Mouse (Mus musculus): ENCODE measurements around the gene Enthd1. TPM values are rescaled to one million over a fixed set of nuclear protein-coding genes. Genes with fewer than 3 reads are reported as not detected.
A peak's percentile ranks its signal among the peaks of the same experiment; 100 is the strongest.

Gene Enthd1
- total and polyA plus RNA-seq, 3 experiments: not detected

GRCm38 (mm10) chr15:80574211-80575040, 9.5 kb upstream of the Enthd1 start:
- DNase-seq: no peak

DNA sequence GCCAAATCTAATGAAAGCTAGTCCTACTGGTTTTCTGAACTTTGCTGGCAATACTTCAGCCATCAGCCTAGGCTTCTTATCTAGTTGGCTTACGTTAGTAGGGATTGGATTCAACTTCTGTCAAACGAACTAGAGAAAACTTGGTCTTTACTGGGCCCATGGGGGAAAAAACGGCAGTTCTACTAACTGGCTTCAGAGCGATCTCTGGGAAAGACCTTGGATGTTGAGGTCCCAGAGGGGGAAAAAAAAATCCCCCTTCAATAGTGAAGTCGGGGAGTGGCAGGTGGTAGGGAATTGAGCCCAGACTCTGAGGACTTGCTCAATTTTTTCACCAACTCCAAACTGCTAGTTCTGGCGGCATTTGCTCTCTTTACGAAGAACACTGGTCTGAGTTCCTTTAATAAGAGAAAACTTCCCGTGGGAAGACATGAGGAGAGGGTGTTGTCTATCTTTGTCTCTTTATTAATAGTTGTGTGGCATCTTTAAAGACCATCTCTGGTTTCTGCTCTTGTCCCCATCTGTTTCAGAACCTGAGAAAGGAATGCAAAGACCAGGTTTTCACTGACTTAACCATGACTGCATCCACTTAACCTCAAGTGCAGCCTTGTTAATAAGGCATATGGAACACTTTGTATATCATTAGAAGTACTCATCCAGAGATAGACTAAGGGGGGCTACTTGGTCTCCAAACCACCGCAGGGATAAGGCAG, 8.0 kb upstream of the Enthd1 start:
- no peak for DNase-seq

DNA sequence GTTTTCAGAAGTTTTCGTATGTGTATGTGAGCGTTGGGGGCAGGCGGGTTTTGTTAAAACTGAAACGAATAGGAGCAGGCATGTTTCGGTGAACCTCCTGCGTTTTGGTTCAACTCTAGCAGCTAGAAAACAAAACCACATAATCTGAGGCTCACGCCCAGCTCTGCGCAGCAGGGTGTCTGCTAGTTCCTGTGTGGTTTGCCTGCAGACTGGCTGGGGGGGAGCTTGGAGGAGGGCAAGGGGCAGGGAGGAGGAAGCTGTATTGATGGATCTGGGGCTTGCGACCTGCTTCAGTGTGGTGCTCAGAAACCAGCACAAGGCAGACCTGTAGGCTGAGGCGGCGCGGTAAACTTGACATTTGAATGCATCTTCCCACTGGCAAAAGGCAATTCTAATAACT, 7.3 kb upstream of the Enthd1 start, which contains the start of gene Grap2:
Gene Grap2 (plus strand): TSS at position 304 of the 400 bp plus-strand sequence.
- peak; percentile 14 for DNase-seq

GRCm38 (mm10) chr15:80571611-80572010, 6.7 kb upstream of the Enthd1 start:
- DNase-seq: no peak

DNA sequence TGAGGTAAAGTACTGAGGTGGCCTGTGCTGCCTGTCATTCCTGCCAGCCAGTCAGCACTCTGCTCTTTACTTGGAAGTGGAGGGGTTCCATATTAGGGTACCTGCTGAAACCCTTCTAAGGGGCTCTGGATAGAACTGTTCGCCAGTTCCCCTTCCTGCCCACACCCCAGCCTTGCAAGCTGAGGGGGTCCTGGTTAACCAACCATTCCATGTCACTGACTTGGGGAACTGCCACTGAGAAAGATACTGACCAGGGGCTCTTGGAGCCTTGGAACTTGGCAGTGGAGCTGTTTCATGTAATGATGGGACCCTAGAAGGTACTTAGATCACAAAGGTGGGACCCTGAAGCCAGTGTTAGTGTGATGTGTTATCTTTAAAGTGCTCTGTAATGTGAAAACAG, 5.3 kb upstream of the Enthd1 start:
- no peak for DNase-seq

- no peak for DNase-seq
Measured at GRCm38 (mm10) chr15:80569205-80569604, 4.2 kb upstream of the Enthd1 start.

DNA sequence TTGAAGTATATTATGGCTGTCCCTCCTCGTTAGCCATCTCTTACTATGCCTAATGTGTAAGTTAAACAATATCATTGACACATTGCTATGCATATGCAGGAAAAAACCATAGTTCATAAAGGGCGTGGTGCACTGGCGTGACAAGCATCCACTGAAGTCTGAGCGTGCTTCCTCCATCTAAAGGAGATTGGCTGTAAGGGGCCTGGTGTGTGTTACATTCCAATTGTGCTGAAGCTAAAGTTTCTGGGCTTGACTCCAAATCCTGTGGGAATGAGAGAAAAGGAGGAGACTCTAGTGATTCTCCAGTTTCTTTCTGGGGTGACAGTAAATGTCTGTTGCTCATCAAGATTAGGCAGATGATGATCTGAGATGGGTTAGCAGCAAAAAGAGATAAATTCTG, 2.8 kb upstream of the Enthd1 start:
- DNase-seq: no peak

DNA sequence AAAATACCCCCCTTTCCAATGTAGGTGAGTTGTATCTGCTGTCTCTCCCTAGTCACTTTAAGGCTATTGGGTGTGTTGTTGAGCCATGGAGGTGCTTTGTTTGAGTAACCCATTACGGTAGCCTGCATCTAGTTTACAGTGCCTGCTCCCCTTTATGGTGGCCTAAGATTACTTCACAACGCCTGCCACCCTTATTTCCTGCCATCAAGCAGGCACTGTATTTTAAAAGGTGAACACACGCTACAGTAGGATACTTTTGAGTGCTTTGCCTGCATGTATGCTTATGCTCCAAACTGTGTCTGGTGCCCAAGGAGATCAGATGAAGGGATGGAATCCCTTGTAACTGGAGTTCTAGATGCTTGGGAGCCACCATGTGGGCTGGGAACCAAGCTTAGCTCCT, 2.2 kb upstream of the Enthd1 start:
- DNase-seq: no peak

DNA sequence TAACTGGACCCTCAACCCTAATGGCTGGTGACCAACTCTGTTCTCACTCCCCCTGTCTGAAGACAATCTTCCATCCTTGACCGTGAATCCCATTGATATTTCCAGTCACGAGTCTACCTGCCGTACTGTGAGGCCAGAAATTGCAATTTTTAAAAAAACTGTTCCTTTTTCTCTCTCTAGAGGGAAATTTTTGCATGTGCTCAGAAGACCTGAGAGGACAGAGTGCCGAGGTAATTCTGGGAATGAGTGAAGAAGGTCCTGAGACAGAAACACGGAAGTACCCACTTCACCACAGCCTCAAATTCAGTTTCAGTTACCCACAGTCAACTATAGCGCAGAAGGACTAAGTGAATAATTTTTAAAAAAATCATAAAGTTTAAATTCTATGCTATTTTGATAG, 1.7 kb upstream of the Enthd1 start:
- no peak for DNase-seq

DNA sequence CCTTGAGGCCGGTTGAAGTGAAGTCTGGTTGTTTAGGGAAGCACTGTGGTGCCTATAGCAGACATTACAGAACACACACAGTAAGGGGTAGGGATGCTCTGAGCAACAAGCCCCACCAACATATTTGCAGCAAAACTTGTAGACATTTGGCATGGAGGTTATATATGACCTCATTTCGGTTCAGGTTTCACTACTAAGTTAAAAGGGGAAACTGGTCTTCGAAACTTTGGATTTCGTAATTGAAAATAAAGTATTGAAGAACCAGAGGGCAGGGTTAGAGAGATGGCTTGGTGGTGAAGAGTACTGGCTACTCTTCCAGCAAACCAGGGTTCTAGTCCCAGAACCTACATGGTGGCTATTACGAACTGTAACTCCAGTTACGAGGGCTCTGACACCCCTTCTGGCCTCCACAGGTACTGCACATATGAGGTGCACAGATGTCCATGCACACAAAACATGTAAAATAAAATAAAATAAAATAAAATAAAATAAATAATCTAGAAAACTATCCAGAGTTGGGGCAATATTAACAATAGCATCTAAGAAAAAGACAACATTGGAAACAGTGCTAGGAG, 1.2 kb downstream of the Enthd1 start:
- DNase-seq: no peak

DNA sequence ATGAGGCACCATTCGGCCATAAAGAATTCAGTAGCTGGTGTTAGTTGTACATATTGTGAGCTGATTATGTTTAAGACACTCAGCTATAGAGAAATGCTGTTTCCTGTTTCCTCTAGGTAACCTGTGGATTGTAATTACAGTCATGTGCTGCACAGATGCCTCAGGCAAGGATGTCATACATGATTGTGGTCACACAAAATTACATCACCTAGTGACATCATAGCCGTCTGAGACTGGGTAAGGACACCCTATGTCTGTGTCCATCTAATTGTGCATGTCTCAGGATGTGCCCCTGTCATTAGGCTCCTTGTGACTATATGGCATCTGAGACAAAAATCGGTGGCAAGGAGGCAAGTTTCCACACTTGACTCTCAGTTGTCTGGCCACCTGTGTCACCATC, 2.5 kb downstream of the Enthd1 start:
- DNase-seq: no peak

- DNase-seq: peak; percentile 65
Measured at GRCm38 (mm10) chr15:80560646-80561580, 4.0 kb downstream of the Enthd1 start.

- no peak for DNase-seq
Measured at GRCm38 (mm10) chr15:80559978-80560377, 5.0 kb downstream of the Enthd1 start.

DNA sequence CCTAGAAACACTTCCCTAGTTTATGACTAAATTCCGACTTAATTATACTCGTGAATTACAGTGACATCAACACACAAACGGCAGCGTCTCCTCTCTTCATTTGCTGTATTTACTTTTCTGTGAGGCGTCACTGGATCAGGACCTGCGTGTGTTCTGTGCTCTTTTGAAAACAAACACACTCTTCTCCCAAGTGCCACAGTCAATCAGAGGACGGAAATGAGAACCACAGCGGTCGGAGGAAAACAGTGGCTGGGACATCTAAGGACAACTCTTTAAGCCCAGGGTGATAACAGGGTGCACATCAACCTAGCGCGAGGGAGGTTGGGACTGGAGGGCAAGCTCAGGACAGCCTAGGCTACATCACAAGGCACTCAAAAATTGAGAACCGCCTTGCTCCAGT, 5.4 kb downstream of the Enthd1 start:
- DNase-seq: no peak

DNA sequence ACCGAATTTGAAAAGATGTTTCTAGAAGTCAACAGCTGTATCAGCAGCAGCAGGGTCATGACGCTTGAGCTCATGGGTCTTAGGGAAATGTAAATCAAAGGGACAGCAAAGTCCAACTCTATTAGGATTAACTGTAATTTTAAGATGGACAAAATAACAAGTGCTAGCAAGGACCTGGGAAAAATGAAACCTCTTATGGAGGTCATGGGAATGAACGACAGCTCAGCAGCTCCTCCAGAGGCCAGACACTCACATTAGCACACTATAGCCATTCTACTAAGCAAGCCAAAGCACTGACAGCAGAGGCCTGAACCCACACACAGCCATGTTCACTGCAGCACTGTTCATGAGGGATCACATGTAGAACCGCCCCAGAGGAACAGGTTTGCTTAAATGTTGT, 7.2 kb downstream of the Enthd1 start:
- no peak for DNase-seq

DNA sequence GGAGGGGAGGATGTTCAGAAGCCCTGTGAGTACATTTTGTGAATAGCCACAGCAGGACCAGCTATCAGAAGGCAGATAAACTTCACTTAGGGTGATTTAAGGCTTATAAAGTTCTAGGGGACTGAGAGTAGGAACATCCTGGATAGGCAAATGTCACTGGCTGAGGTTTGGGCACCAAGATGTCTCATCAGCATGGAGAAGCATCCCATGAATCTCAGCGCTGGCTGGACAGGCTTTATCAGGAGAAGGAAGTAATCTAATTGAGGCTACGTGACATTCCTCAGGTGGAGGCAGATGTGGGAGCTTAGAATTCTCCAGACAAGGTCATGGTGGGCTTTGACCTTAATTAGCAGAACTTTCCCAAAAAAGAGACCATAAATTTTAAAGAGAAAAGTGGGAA, 8.9 kb downstream of the Enthd1 start:
- DNase-seq: no peak

DNA sequence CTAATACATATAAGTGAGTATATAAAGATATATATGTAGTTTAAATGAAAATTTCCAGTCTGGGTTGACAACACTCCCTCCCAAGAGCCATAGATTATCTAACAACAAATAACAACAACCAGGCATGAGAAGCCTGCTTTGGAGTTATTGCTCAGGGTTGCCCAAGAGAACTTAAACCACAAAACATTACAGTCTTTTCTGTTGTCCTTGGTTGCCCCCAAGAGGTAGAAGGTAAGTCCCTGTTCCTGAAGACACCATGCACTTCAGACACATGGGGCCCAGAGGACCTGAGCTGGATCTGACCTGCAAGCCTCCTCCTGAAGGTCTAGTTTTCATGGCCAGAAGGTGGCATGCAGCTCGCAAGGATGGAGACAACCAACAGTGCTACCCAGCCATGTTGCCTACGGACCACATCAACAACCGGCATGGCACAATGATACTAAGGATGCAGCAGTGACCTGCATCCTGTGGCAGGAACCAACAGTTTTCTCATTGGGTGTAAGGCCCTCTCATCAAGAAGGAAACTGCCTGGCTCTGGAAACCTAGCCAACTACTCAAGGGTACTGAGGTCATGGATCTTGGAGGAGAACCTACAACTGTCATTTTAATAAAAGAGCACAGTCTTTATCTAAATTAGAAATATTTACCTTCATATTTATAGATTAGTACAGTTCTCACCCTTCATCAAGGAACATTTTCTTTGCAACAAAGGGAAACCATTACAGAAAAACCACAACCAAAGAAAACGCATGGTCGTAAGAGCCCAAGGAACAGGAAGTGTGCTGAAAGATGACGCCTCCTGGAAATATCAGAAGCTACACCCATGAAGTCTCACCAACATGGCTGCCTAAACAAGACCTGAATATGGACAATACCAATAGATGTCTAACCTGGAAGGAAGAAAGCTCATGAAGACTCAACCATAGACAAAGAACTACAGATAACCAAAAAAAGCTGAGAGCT, 9.8 kb downstream of the Enthd1 start:
- DNase-seq: no peak

DNA sequence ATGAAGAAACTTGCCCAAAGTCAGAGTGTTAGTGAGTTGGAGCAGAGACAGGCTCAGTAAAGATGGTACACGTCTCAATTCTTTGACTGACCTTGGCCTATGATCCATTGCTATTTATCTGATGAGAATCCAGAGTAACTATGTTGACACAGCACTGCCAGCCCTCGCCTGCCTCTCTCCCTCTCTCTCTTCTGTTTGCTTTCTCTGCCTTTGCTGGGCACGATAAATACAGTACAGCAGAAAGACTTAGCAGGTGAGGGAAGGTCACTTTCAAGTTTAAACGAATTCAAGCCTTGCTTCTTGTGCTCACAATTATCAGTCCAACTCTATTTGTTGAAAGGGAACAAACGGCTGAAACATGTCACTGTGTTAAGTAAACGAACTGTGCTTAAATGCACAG, 19.5 kb downstream of the Enthd1 start:
- DNase-seq: no peak

DNA sequence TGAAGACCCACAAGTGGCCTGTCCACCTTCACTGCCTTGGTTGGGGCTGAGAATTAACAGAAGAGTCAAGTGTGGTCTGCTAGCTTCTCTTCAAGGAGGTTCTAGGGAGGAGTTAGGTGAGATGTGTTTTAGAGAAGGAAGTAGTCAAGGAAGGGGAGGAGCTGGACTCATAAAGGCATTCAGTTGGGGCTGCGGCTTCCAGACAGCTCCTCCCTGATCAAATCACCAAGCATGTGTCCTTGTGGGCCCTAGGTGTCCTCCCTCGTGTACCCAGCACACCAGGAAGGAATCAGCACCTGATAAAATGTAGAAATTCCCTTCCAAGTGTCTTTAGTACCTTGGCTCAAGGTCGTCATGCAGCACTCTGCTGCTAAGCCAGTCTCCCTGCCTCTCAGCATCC, 20.8 kb downstream of the Enthd1 start:
- DNase-seq: no peak

DNA sequence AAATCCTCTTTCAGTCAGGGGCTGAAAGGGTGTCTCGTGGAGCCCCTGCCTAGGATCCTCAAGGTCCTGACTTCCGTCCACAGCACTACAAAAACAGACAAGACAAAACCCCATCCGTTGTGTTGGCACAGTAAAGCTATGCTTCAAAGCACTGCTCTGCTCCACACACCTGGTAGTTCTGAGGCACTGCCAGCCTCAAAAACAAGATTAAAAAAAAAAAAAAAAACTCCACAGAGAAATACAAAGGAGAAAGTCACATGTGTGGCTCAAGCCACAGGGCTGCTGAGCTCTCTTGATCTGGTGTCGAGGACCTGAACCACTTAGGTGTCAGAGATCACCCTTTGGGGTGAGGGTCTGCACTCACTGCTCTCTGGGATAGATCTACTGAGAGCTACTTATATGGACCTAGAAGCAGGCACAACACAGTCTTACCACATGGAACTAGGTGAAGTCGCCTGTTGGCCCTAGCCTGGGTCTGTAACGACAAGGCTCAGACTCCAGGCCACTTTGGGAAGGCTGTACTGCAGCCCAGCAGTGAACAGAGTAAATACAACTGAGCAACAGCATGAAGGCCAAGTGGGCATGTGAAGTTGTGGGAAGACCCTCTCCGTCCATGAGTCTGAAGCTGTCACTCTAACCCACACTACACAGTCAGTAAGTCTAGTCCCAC, 26.1 kb downstream of the Enthd1 start:
- DNase-seq: no peak
